Mouse (Mus musculus): ENCODE results near the gene Gm20696.

- no peak for TF ChIP-seq CTCF (IDR thresholded peaks at IDR 0.05; ENCODE audit: low read depth, low read length)
- TF ChIP-seq POLR2A (IDR thresholded peaks at IDR 0.05; ENCODE audit: borderline replicate concordance, low read depth, low read length), result no peak
Observed at GRCm38 (mm10) chr6:99532458-99532857, 134.1 kb downstream of the Gm20696 start.

Data from bone marrow macrophage, adult 2 months (primary cell).